Mouse (Mus musculus) MEL (cell line): ENCODE data around the gene Trp53i13. TPM values are rescaled to one million over a fixed set of nuclear protein-coding genes. Genes with fewer than 3 reads are reported as not detected.

ENCODE experiments used
- DNase-seq: peaks from one replicate; pipeline ENCODE4 v3.0.0; 2011; ENCODE audit warnings: low read depth, low spot score
- H3K27ac ChIP-seq: 2 replicates; pipeline ENCODE4 v1.5.1; 2012; ENCODE audit warnings: low read depth, mild to moderate bottlenecking, control low read depth, low read length, moderate library complexity; ENCODE audit not compliant: control insufficient read depth
- H3K27me3 ChIP-seq, 2 experiments: fragments of 150-350 bp in 1 of 2; sonication (generic) in 1 of 2; 2 replicates each; pipeline ENCODE4 v1.6.1; 2012; ENCODE audit warnings: low read length in 2 of 2, mild to moderate bottlenecking in 2 of 2, improper control_type of control experiment in 1 of 2, moderate library complexity in 1 of 2; ENCODE audit not compliant: insufficient read depth in 2 of 2, control insufficient read depth in 1 of 2
- H3K36me3 ChIP-seq, 2 experiments: 2 replicates each; pipeline ENCODE4 v1.6.1; 2012 to 2014; ENCODE audit warnings: low read length in 2 of 2, improper control_type of control experiment in 1 of 2, inconsistent platforms in 1 of 2, mild to moderate bottlenecking in 1 of 2; ENCODE audit not compliant: insufficient read depth in 2 of 2, control insufficient read depth in 1 of 2
- H3K4me1 ChIP-seq, 2 experiments: fragments of 150-350 bp in 1 of 2; sonication (generic) in 1 of 2; 2 replicates each; pipeline ENCODE4 v1.6.1; 2012; ENCODE audit warnings: low read length in 2 of 2, improper control_type of control experiment in 1 of 2, mild to moderate bottlenecking in 1 of 2; ENCODE audit not compliant: insufficient read depth in 2 of 2, control insufficient read depth in 1 of 2
- H3K4me3 ChIP-seq, 2 experiments: fragments of 150-350 bp in 1 of 2; sonication (generic) in 1 of 2; 2 replicates each; pipeline ENCODE4 v1.5.1; 2012; ENCODE audit warnings: low read depth in 2 of 2, low read length in 2 of 2, mild to moderate bottlenecking in 2 of 2, moderate library complexity in 2 of 2, control low read depth in 1 of 2, improper control_type of control experiment in 1 of 2; ENCODE audit not compliant: control insufficient read depth in 1 of 2, insufficient read depth in 1 of 2
- H3K79me2 ChIP-seq: 2 replicates; pipeline ENCODE4 v1.6.1; 2012; ENCODE audit warnings: mild to moderate bottlenecking, low read length, moderate library complexity; ENCODE audit not compliant: control insufficient read depth, poor library complexity, insufficient read depth
- H3K9ac ChIP-seq: 2 replicates; pipeline ENCODE4 v1.6.1; 2012; ENCODE audit warnings: low read depth, mild to moderate bottlenecking, control low read depth, low read length, moderate library complexity; ENCODE audit not compliant: control insufficient read depth, poor library complexity, severe bottlenecking
- H3K9me3 ChIP-seq: fragments of 150-350 bp; sonication (generic); replicated peaks from 2 replicates; pipeline ENCODE4 v1.6.1; 2012; ENCODE audit warnings: mild to moderate bottlenecking, low read length, improper control_type of control experiment, moderate library complexity; ENCODE audit not compliant: insufficient read depth
- BHLHE40 ChIP-seq: IDR thresholded peaks from 2 replicates; pipeline ENCODE4 v1.6.1; 2012; ENCODE audit warnings: low read depth, mild to moderate bottlenecking, inconsistent platforms, low read length, improper control_type of control experiment, borderline replicate concordance
- CHD1 ChIP-seq: IDR thresholded peaks from 2 replicates; pipeline ENCODE4 v1.6.1; 2012; ENCODE audit warnings: low read depth, mild to moderate bottlenecking, inconsistent platforms, low read length, improper control_type of control experiment
- CHD2 ChIP-seq: IDR thresholded peaks from 2 replicates; pipeline ENCODE4 v1.6.1; 2011; ENCODE audit warnings: low read length, improper control_type of control experiment
- CTCF ChIP-seq, 3 experiments: IDR thresholded peaks in 2 of 3; conservative IDR thresholded peaks in 1 of 3; 2 replicates each; pipeline ENCODE4 v1.5.1; 2011 to 2012; ENCODE audit warnings: low read length in 3 of 3, low read depth in 2 of 3, mild to moderate bottlenecking in 2 of 3, improper control_type of control experiment in 1 of 3, inconsistent platforms in 1 of 3, mixed read lengths in 1 of 3, moderate library complexity in 1 of 3; ENCODE audit not compliant: control insufficient read depth in 1 of 3, insufficient read depth in 1 of 3, poor library complexity in 1 of 3, severe bottlenecking in 1 of 3
- ELF1 ChIP-seq: IDR thresholded peaks from 2 replicates; pipeline ENCODE4 v1.6.1; 2014; ENCODE audit warnings: low read depth, mild to moderate bottlenecking, inconsistent platforms, low read length, improper control_type of control experiment, moderate library complexity
- EP300 ChIP-seq, 2 experiments: IDR thresholded peaks; 2 replicates each; pipeline ENCODE4 v1.6.1; 2011; ENCODE audit warnings: improper control_type of control experiment in 2 of 2, low read length in 2 of 2, low read depth in 1 of 2, mild to moderate bottlenecking in 1 of 2
- ETS1 ChIP-seq: IDR thresholded peaks from 2 replicates; pipeline ENCODE4 v1.6.1; 2012; ENCODE audit warnings: low read depth, mild to moderate bottlenecking, inconsistent platforms, low read length, improper control_type of control experiment, moderate library complexity
- GABPA ChIP-seq: IDR thresholded peaks from 2 replicates; pipeline ENCODE4 v1.6.1; 2012; ENCODE audit warnings: low read depth, mild to moderate bottlenecking, inconsistent platforms, low read length, improper control_type of control experiment, moderate library complexity
- GATA1 ChIP-seq: IDR thresholded peaks from 2 replicates; pipeline ENCODE4 v1.6.1; 2011; ENCODE audit warnings: low read depth, low read length, improper control_type of control experiment
- HCFC1 ChIP-seq: IDR thresholded peaks from 2 replicates; pipeline ENCODE4 v1.6.1; 2012; ENCODE audit warnings: low read depth, mild to moderate bottlenecking, inconsistent platforms, low read length, improper control_type of control experiment, moderate library complexity
- JUND ChIP-seq: IDR thresholded peaks from 2 replicates; pipeline ENCODE4 v1.6.1; 2011; ENCODE audit warnings: low read depth, mild to moderate bottlenecking, improper control_type of control experiment, low read length
- KAT2A ChIP-seq: conservative IDR thresholded peaks from 2 replicates; pipeline ENCODE4 v1.6.1; 2012; ENCODE audit warnings: low read depth, low read length, improper control_type of control experiment, inconsistent platforms
- MAFK ChIP-seq: IDR thresholded peaks from 2 replicates; pipeline ENCODE4 v1.6.1; 2011; ENCODE audit warnings: low read depth, mild to moderate bottlenecking, low read length, improper control_type of control experiment, borderline replicate concordance
- MAX ChIP-seq: IDR thresholded peaks from 2 replicates; pipeline ENCODE4 v1.6.1; 2011; ENCODE audit warnings: low read length, improper control_type of control experiment
- MAZ ChIP-seq: IDR thresholded peaks from 2 replicates; pipeline ENCODE4 v1.6.1; 2012; ENCODE audit warnings: low read depth, mild to moderate bottlenecking, inconsistent platforms, low read length, improper control_type of control experiment
- MEF2A ChIP-seq: IDR thresholded peaks from 2 replicates; pipeline ENCODE4 v1.6.1; 2014; ENCODE audit warnings: low read depth, mild to moderate bottlenecking, inconsistent platforms, low read length, improper control_type of control experiment; ENCODE audit not compliant: poor library complexity, insufficient replicate concordance, severe bottlenecking; ENCODE audit errors: extremely low read depth
- MXI1 ChIP-seq: IDR thresholded peaks from 2 replicates; pipeline ENCODE4 v1.6.1; 2011; ENCODE audit warnings: mild to moderate bottlenecking, low read depth, low read length, improper control_type of control experiment
- MYB ChIP-seq: IDR thresholded peaks from 2 replicates; pipeline ENCODE4 v1.6.1; 2011; ENCODE audit warnings: mild to moderate bottlenecking, low read depth, low read length, improper control_type of control experiment
- MYC ChIP-seq: IDR thresholded peaks from 2 replicates; pipeline ENCODE4 v1.6.1; 2011; ENCODE audit warnings: low read depth, mild to moderate bottlenecking, low read length, improper control_type of control experiment, moderate library complexity
- NRF1 ChIP-seq: IDR thresholded peaks from 2 replicates; pipeline ENCODE4 v1.6.1; 2014; ENCODE audit warnings: low read depth, mild to moderate bottlenecking, inconsistent platforms, low read length, improper control_type of control experiment, moderate library complexity; ENCODE audit not compliant: poor library complexity, insufficient read depth, severe bottlenecking
- POLR2A ChIP-seq, 2 experiments: IDR thresholded peaks; 2 replicates each; pipeline ENCODE4 v1.6.1; 2011 to 2012; ENCODE audit warnings: low read length in 2 of 2, mild to moderate bottlenecking in 2 of 2, control low read depth in 1 of 2, improper control_type of control experiment in 1 of 2, low read depth in 1 of 2, moderate library complexity in 1 of 2; ENCODE audit not compliant: control insufficient read depth in 1 of 2, insufficient read depth in 1 of 2, poor library complexity in 1 of 2
- POLR2AphosphoS2 ChIP-seq: IDR thresholded peaks from 2 replicates; pipeline ENCODE4 v1.6.1; 2011; ENCODE audit warnings: low read length, improper control_type of control experiment
- POLR2AphosphoS5 ChIP-seq: IDR thresholded peaks from 2 replicates; pipeline ENCODE4 v1.6.1; 2012; ENCODE audit warnings: low read depth, borderline replicate concordance, mild to moderate bottlenecking, inconsistent platforms, low read length, moderate library complexity, mixed read lengths
- RAD21 ChIP-seq: IDR thresholded peaks from 2 replicates; pipeline ENCODE4 v1.6.1; 2011; ENCODE audit warnings: mild to moderate bottlenecking, low read depth, low read length, improper control_type of control experiment
- RCOR1 ChIP-seq: IDR thresholded peaks from 2 replicates; pipeline ENCODE4 v1.6.1; 2012; ENCODE audit warnings: low read depth, mild to moderate bottlenecking, inconsistent platforms, low read length, improper control_type of control experiment
- SIN3A ChIP-seq: IDR thresholded peaks from 2 replicates; pipeline ENCODE4 v1.6.1; 2012; ENCODE audit warnings: low read length, improper control_type of control experiment, inconsistent platforms
- SMC3 ChIP-seq: IDR thresholded peaks from 2 replicates; pipeline ENCODE4 v1.6.1; 2011; ENCODE audit warnings: low read depth, low read length, improper control_type of control experiment
- TAL1 ChIP-seq: IDR thresholded peaks from 2 replicates; pipeline ENCODE4 v1.6.1; 2012; ENCODE audit warnings: mild to moderate bottlenecking, inconsistent platforms, low read length, moderate library complexity, mixed read lengths
- TBP ChIP-seq: IDR thresholded peaks from 2 replicates; pipeline ENCODE4 v1.8.0; 2011; ENCODE audit warnings: low read depth, low read length, improper control_type of control experiment
- UBTF ChIP-seq: IDR thresholded peaks from 2 replicates; pipeline ENCODE4 v1.6.1; 2012; ENCODE audit warnings: low read depth, mild to moderate bottlenecking, inconsistent platforms, low read length, improper control_type of control experiment, moderate library complexity, borderline replicate concordance; ENCODE audit not compliant: insufficient read depth
- USF1 ChIP-seq: IDR thresholded peaks from 2 replicates; pipeline ENCODE4 v1.6.1; 2014; ENCODE audit warnings: low read depth, mild to moderate bottlenecking, inconsistent platforms, low read length, improper control_type of control experiment, moderate library complexity
- ZC3H11A ChIP-seq: IDR thresholded peaks from 2 replicates; pipeline ENCODE4 v1.6.1; 2012; ENCODE audit warnings: low read depth, mild to moderate bottlenecking, inconsistent platforms, low read length, improper control_type of control experiment
- ZKSCAN1 ChIP-seq: IDR thresholded peaks from 2 replicates; pipeline ENCODE4 v1.6.1; 2012; ENCODE audit warnings: low read depth, mild to moderate bottlenecking, inconsistent platforms, low read length, improper control_type of control experiment, moderate library complexity
- ZMIZ1 ChIP-seq: IDR thresholded peaks from 2 replicates; pipeline ENCODE4 v1.6.1; 2012; ENCODE audit warnings: low read depth, mild to moderate bottlenecking, inconsistent platforms, low read length, improper control_type of control experiment, moderate library complexity
- ZNF384 ChIP-seq: IDR thresholded peaks from 2 replicates; pipeline ENCODE4 v1.6.1; 2012; ENCODE audit warnings: low read depth, mild to moderate bottlenecking, inconsistent platforms, low read length, improper control_type of control experiment
- polyA plus RNA-seq, 2 experiments: library from polyadenylated mRNA; stranded (reverse) in 1 of 2; unstranded in 1 of 2; fragments of >175 nt in 1 of 2; fragments of >200 nt in 1 of 2; gene quantifications; 2 replicates each; pipeline versions ENCODE4 v1.2.1 to v1.2.4; 2012; ENCODE audit warnings: low replicate concordance in 2 of 2, low read depth in 1 of 2; ENCODE audit not compliant: insufficient read length in 2 of 2, insufficient read depth in 1 of 2, missing spikeins in 1 of 2
- total RNA-seq: library from RNA; depleted of rRNA; stranded (reverse); fragments of 300-350 nt; gene quantifications from 2 replicates; pipeline ENCODE4 v1.2.3, GENCODE M21; 2012

The Trp53i13 gene
- total and polyA plus RNA-seq, 3 experiments, result 6.0 to 12.3 TPM; not detected in 1

DNA sequence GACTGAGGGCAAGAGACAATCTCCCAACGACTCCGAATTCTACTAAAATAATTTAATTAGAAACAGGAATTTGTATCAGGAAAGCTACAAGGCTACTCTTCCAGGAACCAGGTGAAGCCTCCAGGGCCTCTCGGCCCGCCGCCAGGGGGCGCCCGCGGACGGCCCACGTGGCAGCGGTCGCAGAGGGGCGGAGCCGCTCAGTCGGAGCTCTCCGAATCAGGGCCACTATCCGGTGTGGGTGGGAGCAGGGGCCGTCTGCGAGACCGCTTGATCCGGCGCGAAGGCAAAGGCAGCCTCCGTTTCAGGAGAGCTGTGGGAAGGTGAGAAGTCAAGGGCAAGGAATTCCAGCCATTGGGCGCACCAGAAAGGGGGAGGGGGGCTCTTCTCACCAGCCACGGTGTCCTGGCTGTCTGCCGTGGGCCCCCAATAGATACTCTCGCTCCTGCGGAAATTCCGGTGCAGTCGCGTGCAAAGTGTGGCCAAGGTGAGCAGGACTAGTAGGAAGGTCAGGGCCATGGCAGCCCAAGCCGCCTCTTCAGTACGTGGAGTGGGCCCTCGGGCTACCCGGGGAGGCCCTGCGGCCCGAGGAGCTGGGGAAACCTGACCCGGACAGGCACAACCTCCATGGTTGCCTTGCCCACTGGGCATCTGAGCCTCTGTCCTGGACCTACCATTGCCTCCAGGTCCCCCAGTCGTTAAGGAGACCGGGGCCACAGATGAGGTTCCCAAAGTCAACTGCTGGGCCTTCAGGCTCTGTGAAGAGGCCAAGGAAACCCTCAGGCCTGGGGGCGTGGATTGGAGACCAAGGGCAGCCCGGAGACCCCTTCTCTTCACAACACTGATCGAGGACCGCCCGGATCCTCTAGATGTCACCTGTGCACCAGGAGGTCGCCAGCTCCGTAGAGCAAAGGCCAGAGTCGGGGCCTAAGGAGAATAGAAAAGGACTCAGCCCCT, 7.4 kb downstream of the Trp53i13 start:
- Histone ChIP-seq H3K9ac (peak overlapping the region; percentile 17), H3K4me1 (peaks cover 2 to 10% of the 10 kb centered on the region in 2 experiments; a peak in 3 of 4 replicates), H3K36me3 (peaks cover 0 to 4% of the 10 kb centered on the region in 2 experiments; a peak in 2 of 4 replicates), H3K27ac (no peak overlapping the region), H3K27me3 (no peaks in the 10 kb centered on the region), H3K9me3 (no peaks in the 10 kb centered on the region), H3K79me2 (peaks cover under 1% of the 10 kb centered on the region; the same call in 1 of the 2 replicates), H3K4me3 (peak overlapping the region in 1 of 2 experiments; percentile 25; a peak in 2 of 4 replicates)
- DNase-seq, result peak; percentile 88
- TF ChIP-seq BHLHE40 (peak; percentile 60), CHD2 (no peak), CTCF (IDR thresholded peaks at IDR 0.05 in 2 of 3, conservative IDR thresholded peaks at IDR 0.05 in 1 of 3; ENCODE audit: control insufficient read depth in 1 of 3, insufficient read depth in 1 of 3, low read depth in 2 of 3, low read length in 3 of 3, poor library complexity in 1 of 3, severe bottlenecking in 1 of 3) (peak; percentile 90 to 99 (median 97)), KAT2A (no peak), MAZ (peak; percentile 84; the same call in 1 of the 2 replicates), POLR2AphosphoS5 (no peak), MYC (peak; percentile 99), GATA1 (no peak), EP300 (IDR thresholded peaks at IDR 0.05; ENCODE audit: low read depth in 1 of 2, low read length in 2 of 2) (no peak), ELF1 (peak; percentile 51; the same call in 1 of the 2 replicates), MEF2A (no peak), JUND (no peak), GABPA (no peak), TBP (no peak), ZC3H11A (peak; percentile 78), SIN3A (peak; percentile 99), POLR2A (IDR thresholded peaks at IDR 0.05; ENCODE audit: control insufficient read depth in 1 of 2, insufficient read depth in 1 of 2, low read depth in 1 of 2, low read length in 2 of 2, poor library complexity in 1 of 2) (peak in 1 of 2 experiments; percentile 31; a peak in 1 of 4 replicates), ZMIZ1 (peak; percentile 80), MYB (no peak), ZKSCAN1 (peak; percentile 6; the same call in 1 of the 2 replicates), RCOR1 (peak; percentile 11; the same call in 1 of the 2 replicates), CHD1 (no peak), SMC3 (peak; percentile 97), TAL1 (no peak), RAD21 (peak; percentile 65), ZNF384 (no peak), HCFC1 (peak; percentile 65; the same call in 1 of the 2 replicates), USF1 (peak; percentile 94), ETS1 (0 out of 2 replicates have a peak, but pooled peaks have one; percentile 23), MAX (peak; percentile 99), NRF1 (no peak), UBTF (no peak), MAFK (no peak), MXI1 (peak; percentile 100), POLR2AphosphoS2 (peak; percentile 89)
